Mouse (Mus musculus): ENCODE data around the gene Ahnak. TPM values are rescaled to one million over a fixed set of nuclear protein-coding genes. Genes with fewer than 3 reads are reported as not detected.

Gene Ahnak
- polyA plus RNA-seq, 1 experiment from 2014 or later, result 8.5 TPM

DNA sequence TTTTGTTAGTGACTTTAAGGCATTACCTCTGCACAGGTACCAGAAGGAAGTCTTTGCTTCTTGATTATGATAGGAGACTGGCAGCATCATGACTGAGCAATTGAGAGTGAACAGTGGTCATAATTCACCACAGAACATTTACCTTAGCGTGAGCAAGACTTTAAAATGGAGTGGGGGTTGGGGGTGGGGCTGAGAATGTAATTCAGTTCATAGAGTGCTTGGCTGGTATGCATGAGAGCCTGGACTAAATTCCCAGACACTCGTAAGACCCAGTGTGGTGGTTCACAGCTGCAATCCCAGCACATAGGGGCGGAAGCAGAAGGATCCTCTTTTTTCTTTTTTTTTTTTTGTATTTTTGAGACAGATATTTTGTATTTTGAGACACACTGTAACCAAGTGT lies 30.2 kb downstream of the Ahnak start:
- Histone ChIP-seq H3K4me3 (replicated peaks) (no peak overlapping the region), H3K4me2 (no peak overlapping the region), H3K4me1 (no peaks in the 10 kb centered on the region), H3K9ac (no peak overlapping the region), H3K27me3 (no peaks in the 10 kb centered on the region), H3K27ac (no peak overlapping the region), H3K36me3 (replicated peaks) (no peaks in the 10 kb centered on the region), H3K9me3 (no peaks in the 10 kb centered on the region)
- ATAC-seq (ENCODE audit: low FRiP score), result no peak
- 94% methylated on average over 3 of the region's 3 CpGs for WGBS

- H3K4me3 ChIP-seq (replicated peaks), result no peak overlapping the region
- H3K9me3 ChIP-seq, result no peaks in the 10 kb centered on the region
- no peaks in the 10 kb centered on the region for H3K27me3 ChIP-seq
- no peaks in the 10 kb centered on the region for H3K36me3 ChIP-seq (replicated peaks)
- H3K4me1 ChIP-seq, result peaks cover 11% of the 10 kb centered on the region; the same call in 1 of the 2 replicates
- 60% methylated on average over 11 of the region's 11 CpGs for WGBS
- no peak for ATAC-seq (ENCODE audit: low FRiP score)
- H3K9ac ChIP-seq, result no peak overlapping the region
- no peak overlapping the region for H3K4me2 ChIP-seq
- H3K27ac ChIP-seq, result no peak overlapping the region
Observed at GRCm38 (mm10) chr19:9023021-9023778, 34.1 kb downstream of the Ahnak start.

DNA sequence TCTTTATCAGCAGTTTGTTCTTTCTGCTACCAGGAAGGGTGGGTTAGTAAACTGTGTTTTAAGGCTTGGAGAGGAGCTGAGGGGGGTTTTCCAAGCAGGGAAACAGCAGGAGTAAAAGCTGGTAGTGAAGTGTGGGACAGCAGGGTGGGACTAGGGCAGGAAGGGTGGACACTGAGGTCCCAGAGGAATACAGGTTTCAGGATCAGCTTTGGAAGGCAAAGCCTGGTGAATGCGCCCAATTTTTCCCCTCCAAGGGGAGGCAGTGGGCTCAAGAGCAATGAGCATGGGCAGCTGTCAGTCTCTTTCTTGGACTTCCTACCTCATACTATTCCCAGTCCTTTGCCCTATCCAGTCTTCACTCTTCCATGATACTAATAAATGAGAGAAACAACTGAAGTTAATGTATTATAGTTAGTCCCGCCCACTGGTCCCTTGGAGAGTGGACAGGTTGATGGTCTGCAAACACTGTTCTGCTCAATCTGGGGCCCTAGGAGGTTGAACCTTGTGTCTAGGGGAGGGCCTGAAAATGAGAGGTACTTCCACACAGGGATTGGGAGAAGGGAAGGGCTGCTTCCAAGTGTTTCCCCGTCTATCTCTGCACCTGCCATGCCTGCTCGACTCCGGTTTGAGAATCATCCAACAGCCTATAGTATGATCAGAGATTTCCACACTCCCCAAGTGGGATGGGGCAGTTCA lies 36.6 kb downstream of the Ahnak start:
- 90% methylated on average over 5 of the region's 5 CpGs for WGBS
- Histone ChIP-seq H3K4me1 (peaks cover 11% of the 10 kb centered on the region; the same call in 1 of the 2 replicates), H3K4me2 (no peak overlapping the region), H3K9me3 (no peaks in the 10 kb centered on the region), H3K36me3 (replicated peaks) (no peaks in the 10 kb centered on the region), H3K4me3 (replicated peaks) (no peak overlapping the region), H3K9ac (no peak overlapping the region), H3K27ac (no peak overlapping the region), H3K27me3 (no peaks in the 10 kb centered on the region)
- ATAC-seq (ENCODE audit: low FRiP score), result no peak

DNA sequence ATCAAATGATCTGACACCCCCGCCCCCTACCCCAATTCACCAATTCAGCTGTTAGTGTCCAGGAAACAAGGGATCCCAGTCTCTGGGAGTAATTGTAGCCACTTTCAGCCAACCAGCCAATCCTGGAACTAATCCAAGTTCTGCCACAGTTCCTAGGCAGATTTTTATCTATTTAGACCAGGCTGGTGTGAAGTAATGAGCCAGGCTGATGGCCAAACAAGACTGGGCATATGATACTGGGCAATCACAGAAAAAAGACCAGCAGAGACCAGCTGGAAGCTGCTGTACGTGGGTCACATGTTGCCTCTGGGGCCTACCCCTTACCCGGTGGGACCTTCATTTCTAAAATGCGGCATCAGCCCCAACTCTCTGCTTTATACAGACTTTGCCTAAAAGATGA lies 37.5 kb downstream of the Ahnak start:
- H3K27ac ChIP-seq, result no peak overlapping the region
- no peak for ATAC-seq (ENCODE audit: low FRiP score)
- H3K9me3 ChIP-seq, result no peaks in the 10 kb centered on the region
- H3K4me1 ChIP-seq, result peaks cover 11% of the 10 kb centered on the region; the same call in 1 of the 2 replicates
- H3K27me3 ChIP-seq, result no peaks in the 10 kb centered on the region
- 90% methylated on average over 4 of the region's 4 CpGs for WGBS
- no peak overlapping the region for H3K4me2 ChIP-seq
- H3K9ac ChIP-seq, result no peak overlapping the region
- no peak overlapping the region for H3K4me3 ChIP-seq (replicated peaks)
- H3K36me3 ChIP-seq (replicated peaks), result no peaks in the 10 kb centered on the region

- no peak overlapping the region for H3K4me3 ChIP-seq (replicated peaks)
- no peaks in the 10 kb centered on the region for H3K9me3 ChIP-seq
- ATAC-seq (ENCODE audit: low FRiP score), result no peak
- H3K27ac ChIP-seq, result no peak overlapping the region
- H3K27me3 ChIP-seq, result no peaks in the 10 kb centered on the region
- no peak overlapping the region for H3K9ac ChIP-seq
- 26% methylated on average over 5 of the region's 5 CpGs for WGBS
- H3K4me1 ChIP-seq, result peaks cover 11% of the 10 kb centered on the region; the same call in 1 of the 2 replicates
- H3K4me2 ChIP-seq, result no peak overlapping the region
- H3K36me3 ChIP-seq (replicated peaks), result no peaks in the 10 kb centered on the region
Observed at GRCm38 (mm10) chr19:9027795-9028194, 38.7 kb downstream of the Ahnak start.

GRCm38 (mm10) chr19:9028375-9028774 lies 39.3 kb downstream of the Ahnak start:
- no peak overlapping the region for H3K4me2 ChIP-seq
- 64% methylated on average over 3 of the region's 3 CpGs for WGBS
- ATAC-seq (ENCODE audit: low FRiP score), result no peak

DNA sequence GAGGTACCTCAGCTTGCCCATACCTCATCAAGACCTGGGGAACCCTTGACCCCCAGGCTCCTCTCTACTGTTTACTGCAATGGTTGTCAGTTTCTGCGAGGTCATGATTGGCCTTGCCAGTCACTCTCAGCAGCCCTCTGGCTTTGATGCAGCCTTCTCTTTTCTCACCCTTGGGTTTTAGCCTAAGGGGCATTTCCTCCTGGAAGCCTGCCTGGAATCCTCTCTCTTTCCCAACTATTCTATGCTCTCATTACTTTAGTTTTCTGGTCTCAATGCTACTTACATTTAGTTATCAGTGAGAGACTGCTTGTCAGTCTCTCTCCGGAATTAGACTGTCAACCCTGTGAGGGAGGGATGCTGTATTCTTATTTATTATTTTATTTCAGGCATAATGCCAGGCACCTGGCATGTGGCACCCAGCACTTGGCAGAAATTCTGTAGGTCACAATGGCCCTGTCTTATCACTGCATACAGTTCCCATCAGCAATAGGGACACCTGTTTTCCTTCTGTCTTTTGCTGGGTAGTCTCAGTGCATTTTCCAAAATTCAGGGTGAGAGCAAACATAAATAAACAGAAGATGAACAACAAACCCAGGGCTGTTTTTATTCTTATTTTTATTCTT lies 40.7 kb downstream of the Ahnak start:
- H3K27me3 ChIP-seq, result no peaks in the 10 kb centered on the region
- ATAC-seq (ENCODE audit: low FRiP score), result no peak
- 86% methylated on average over 2 of the region's 2 CpGs for WGBS
- H3K9ac ChIP-seq, result no peak overlapping the region
- no peak overlapping the region for H3K4me2 ChIP-seq
- H3K9me3 ChIP-seq, result no peaks in the 10 kb centered on the region
- H3K4me1 ChIP-seq, result peaks cover 11% of the 10 kb centered on the region; the same call in 1 of the 2 replicates
- no peaks in the 10 kb centered on the region for H3K36me3 ChIP-seq (replicated peaks)
- H3K4me3 ChIP-seq (replicated peaks), result no peak overlapping the region
- H3K27ac ChIP-seq, result no peak overlapping the region

More at GRCm38 (mm10) chr19:9028375-9028774, 39.3 kb downstream of the Ahnak start:
- Histone ChIP-seq H3K4me3 (replicated peaks) (no peak overlapping the region), H3K9ac (no peak overlapping the region), H3K4me1 (peaks cover 11% of the 10 kb centered on the region; the same call in 1 of the 2 replicates), H3K27me3 (no peaks in the 10 kb centered on the region), H3K27ac (no peak overlapping the region), H3K36me3 (replicated peaks) (no peaks in the 10 kb centered on the region), H3K9me3 (no peaks in the 10 kb centered on the region)

- H3K9me3 ChIP-seq, result no peaks in the 10 kb centered on the region
- H3K27me3 ChIP-seq, result no peaks in the 10 kb centered on the region
- no peak overlapping the region for H3K27ac ChIP-seq
- WGBS, result 64% methylated on average over 7 of the region's 7 CpGs
- ATAC-seq (ENCODE audit: low FRiP score), result no peak
- no peak overlapping the region for H3K4me3 ChIP-seq (replicated peaks)
- no peak overlapping the region for H3K4me2 ChIP-seq
- no peaks in the 10 kb centered on the region for H3K36me3 ChIP-seq (replicated peaks)
- peaks cover 4% of the 10 kb centered on the region; the same call in 1 of the 2 replicates for H3K4me1 ChIP-seq
- H3K9ac ChIP-seq, result no peak overlapping the region
Observed at GRCm38 (mm10) chr19:9032502-9033129, 43.5 kb downstream of the Ahnak start.

DNA sequence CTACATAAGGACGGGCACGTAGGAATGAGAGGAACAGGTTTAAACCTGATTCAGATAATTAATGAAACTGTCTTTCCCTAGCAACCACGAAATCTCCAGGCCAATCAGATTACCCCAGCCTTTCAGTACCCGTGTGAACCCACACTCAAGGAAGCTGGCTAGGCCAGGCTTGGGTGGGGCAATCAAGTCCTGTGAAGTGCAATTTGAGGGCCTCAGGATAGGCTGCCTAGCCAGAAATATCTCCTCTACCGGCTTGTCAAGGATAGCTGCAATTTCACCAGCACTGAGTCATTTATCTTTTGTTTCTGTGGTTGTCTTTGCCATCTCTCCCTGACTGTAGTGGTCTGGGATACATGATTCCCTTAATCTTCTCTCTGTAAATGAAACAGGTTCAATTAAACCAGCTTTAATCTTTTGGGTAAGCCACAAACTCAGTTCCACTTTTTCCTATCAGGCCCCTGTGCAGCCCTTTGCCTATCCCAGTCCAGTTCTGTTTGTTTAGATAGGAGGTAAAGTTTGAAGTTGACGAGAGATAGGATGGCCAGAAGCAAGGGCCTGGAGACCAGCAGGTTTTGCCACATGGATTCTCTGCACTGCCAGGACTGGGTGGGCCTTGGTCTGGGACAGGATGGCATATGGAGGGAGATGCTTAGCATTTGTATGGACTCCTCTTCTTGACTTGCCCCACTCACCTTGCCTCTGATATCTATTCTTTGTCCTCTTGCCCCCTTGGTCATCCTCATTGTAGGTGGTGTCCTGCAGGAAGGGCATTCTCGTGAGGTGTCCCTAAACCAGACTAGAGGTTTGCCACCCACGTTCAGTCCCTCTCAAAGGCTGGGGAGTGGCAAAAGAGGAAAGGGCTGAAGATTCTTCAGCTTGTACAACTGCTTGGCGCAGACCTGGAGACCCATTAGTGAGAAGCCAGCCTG lies 44.6 kb downstream of the Ahnak start:
- Histone ChIP-seq H3K4me3 (replicated peaks) (no peak overlapping the region), H3K27ac (no peak overlapping the region), H3K36me3 (replicated peaks) (no peaks in the 10 kb centered on the region), H3K4me2 (no peak overlapping the region), H3K4me1 (no peaks in the 10 kb centered on the region), H3K9me3 (no peaks in the 10 kb centered on the region), H3K27me3 (no peaks in the 10 kb centered on the region), H3K9ac (no peak overlapping the region)
- 73% methylated on average over 9 of the region's 9 CpGs for WGBS
- ATAC-seq (ENCODE audit: low FRiP score), result no peak

DNA sequence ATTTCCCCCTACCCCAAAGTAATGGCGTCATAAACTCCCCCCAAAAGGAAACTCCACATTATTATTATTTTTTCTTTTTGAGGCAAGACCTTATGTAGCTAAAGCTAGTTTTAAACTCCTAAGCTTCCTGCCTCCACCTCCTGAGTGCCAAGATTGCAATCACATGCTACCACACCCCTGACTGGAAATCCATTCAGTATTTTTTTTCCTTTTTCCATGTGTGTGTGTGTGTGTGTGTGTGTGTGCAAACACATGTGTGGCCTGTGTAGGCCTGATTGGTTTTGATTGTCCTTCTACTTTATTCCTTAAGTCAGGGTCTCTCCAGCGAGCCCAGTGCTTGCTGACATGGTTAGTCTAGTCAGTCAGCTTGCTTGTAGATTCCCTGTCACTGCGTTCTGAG lies 45.4 kb downstream of the Ahnak start:
- H3K27me3 ChIP-seq, result no peaks in the 10 kb centered on the region
- WGBS, result 84% methylated on average over 3 of the region's 3 CpGs
- no peaks in the 10 kb centered on the region for H3K9me3 ChIP-seq
- H3K27ac ChIP-seq, result no peak overlapping the region
- no peaks in the 10 kb centered on the region for H3K36me3 ChIP-seq (replicated peaks)
- no peak overlapping the region for H3K9ac ChIP-seq
- H3K4me3 ChIP-seq (replicated peaks), result no peak overlapping the region
- H3K4me1 ChIP-seq, result no peaks in the 10 kb centered on the region
- no peak overlapping the region for H3K4me2 ChIP-seq
- no peak for ATAC-seq (ENCODE audit: low FRiP score)

DNA sequence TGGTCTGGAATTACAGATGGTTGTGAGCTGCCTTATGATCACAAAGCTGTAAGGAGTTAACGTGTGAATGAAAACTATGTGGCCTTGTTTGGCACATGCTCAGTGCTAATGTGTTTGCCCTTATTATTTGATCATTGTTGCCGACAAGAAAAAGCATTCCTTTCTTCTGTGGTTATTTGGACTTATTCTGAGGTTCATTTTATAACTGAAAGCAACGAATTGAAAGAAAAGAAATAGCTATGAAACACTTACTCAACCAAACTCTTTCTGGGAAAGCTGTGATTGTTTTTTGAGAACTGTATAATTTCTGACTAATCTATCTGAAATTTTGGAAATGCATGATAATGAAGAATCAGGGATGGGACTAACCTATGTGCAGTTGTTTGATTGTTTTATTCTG lies 46.0 kb downstream of the Ahnak start:
- ATAC-seq (ENCODE audit: low FRiP score), result no peak
- WGBS, result 77% methylated on average over 3 of the region's 3 CpGs

More for the DNA sequence above, 46.0 kb downstream of the Ahnak start:
- no peak overlapping the region for H3K4me3 ChIP-seq (replicated peaks)
- no peaks in the 10 kb centered on the region for H3K27me3 ChIP-seq
- H3K9me3 ChIP-seq, result no peaks in the 10 kb centered on the region
- H3K4me1 ChIP-seq, result no peaks in the 10 kb centered on the region
- H3K27ac ChIP-seq, result no peak overlapping the region
- H3K36me3 ChIP-seq (replicated peaks), result no peaks in the 10 kb centered on the region
- no peak overlapping the region for H3K9ac ChIP-seq
- H3K4me2 ChIP-seq, result no peak overlapping the region
